Mouse (Mus musculus) stomach, adult 2 months (tissue): ENCODE results near the gene Slc6a15. TPM values are rescaled to one million over a fixed set of nuclear protein-coding genes. Genes with fewer than 3 reads are reported as not detected.

Experiments used
- polyA plus RNA-seq: library from polyadenylated mRNA; depleted of rRNA; stranded (reverse); fragments of >200 nt; gene quantifications from 2 replicates; pipeline ENCODE4 v1.2.3, GENCODE M21; 2012; rRNA removed

The Slc6a15 gene
- 0.23 and 0.36 TPM in 2 replicates for polyA plus RNA-seq

DNA sequence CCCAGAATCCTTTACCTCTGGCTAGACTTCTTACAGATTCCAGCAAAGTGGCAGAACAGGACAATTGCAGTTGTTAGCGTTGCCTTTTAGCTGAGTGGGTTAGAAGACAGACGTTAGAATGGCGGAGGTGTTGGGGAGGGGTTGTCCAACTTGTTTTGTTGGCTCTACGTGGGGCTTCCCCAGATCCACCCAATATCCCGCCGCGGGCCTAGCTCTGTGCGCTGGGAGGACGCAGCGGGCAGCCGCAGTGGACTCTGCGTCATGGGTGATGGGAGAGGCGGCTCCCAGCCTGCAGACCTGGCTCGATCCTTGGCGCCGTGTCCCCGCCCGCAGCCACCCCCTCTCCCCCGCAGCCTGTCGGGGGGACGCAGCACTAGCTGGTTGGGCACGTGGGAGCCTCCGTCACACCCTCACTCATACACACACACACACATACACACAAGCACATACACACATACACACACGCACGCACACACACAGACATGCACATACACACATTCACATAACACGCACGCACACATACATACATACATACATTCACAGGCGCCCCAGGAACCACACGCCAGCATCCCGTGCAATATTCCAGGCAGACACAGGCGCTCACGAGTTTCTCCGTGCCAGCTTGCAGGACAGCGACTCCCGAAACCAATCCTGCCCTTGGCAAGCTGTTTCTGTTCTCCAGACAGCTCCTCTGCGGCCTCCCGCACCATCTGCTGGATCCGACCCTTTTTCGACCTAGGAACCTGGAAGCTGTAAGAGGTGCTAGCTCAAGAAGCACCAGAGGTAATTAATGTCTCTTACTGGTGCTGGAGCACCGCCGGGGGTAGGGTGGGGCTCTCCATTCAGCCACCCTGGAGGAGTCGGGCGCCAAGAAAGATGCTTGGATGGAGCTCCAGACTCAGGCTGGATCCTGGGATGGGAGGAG, at the start of gene Slc6a15:
Gene Slc6a15 (plus strand): TSS at position 413 of the 925 bp plus-strand sequence.

Other genes starting within 250 kb of the Slc6a15 start
- not detected in 2 replicates for gene Lrriq1, start 131.5 kb upstream of the Slc6a15 start, polyA plus RNA-seq